Mouse (Mus musculus) heart, embryonic 11.5 days (tissue): Measurements from ENCODE around the gene Cd36. TPM values are rescaled to one million over a fixed set of nuclear protein-coding genes. Genes with fewer than 3 reads are reported as not detected.

Experiments used
- ATAC-seq: fragments of 200-750 bp; cut with Nextera tagmentation; replicated peaks from 2 replicates; pipeline ENCODE4 v1.8.0; 2017; ENCODE audit warnings: moderate library complexity; ENCODE audit not compliant: insufficient number of reproducible peaks, low FRiP score, low TSS enrichment
- H3K27ac ChIP-seq: fragments of 300-500 bp; sonication (generic); 2 replicates; pipeline ENCODE4 v1.5.1; 2014; ENCODE audit warnings: mild to moderate bottlenecking, low read depth, low read length
- H3K27me3 ChIP-seq: fragments of 300-500 bp; sonication (generic); 2 replicates; pipeline ENCODE4 v1.6.1; 2014; ENCODE audit warnings: mild to moderate bottlenecking, low read length, mixed read lengths; ENCODE audit not compliant: control insufficient read depth, insufficient read depth
- H3K36me3 ChIP-seq: fragments of 300-500 bp; sonication (generic); 2 replicates; pipeline ENCODE4 v1.6.1; 2014; ENCODE audit warnings: mild to moderate bottlenecking, low read length, moderate library complexity, mixed read lengths; ENCODE audit not compliant: control insufficient read depth, insufficient read depth
- H3K4me1 ChIP-seq: fragments of 300-500 bp; sonication (generic); 2 replicates; pipeline ENCODE4 v1.6.1; 2014; ENCODE audit warnings: low read length; ENCODE audit not compliant: control insufficient read depth, insufficient read depth
- H3K4me2 ChIP-seq: fragments of 300-500 bp; sonication (generic); 2 replicates; pipeline ENCODE4 v1.6.1; 2014; ENCODE audit warnings: mild to moderate bottlenecking, moderate library complexity
- H3K4me3 ChIP-seq: fragments of 300-500 bp; sonication (generic); 2 replicates; pipeline ENCODE4 v1.5.1; 2014; ENCODE audit warnings: low read depth, low read length
- H3K9ac ChIP-seq: fragments of 300-500 bp; sonication (generic); 2 replicates; pipeline ENCODE4 v1.6.1; 2014; ENCODE audit warnings: mild to moderate bottlenecking, low read depth, low read length, moderate library complexity
- H3K9me3 ChIP-seq: fragments of 300-500 bp; sonication (generic); replicated peaks from 2 replicates; pipeline ENCODE4 v1.6.1; 2016; ENCODE audit warnings: low read length; ENCODE audit not compliant: control insufficient read depth
- WGBS: fragments of 180-500 bp; shearing (Covaris S2); extraction: QIAGEN DNeasy Blood & Tissue Kit; methylation state at CpG from one replicate; pipeline ENCODE4 v1.1.7; 2014; ENCODE audit not compliant: insufficient replicate concordance; 5-methylcytosine and 5-hydroxymethylcytosine counted together
- polyA plus RNA-seq: library from polyadenylated mRNA; unstranded; fragments of >200 nt; fragmentation: Nextera tagmentation; extraction: Ambion mirVana; gene quantifications from 2 replicates; pipeline ENCODE4 v1.2.1, GENCODE M21; 2014

Cd36 gene
- polyA plus RNA-seq, 1 experiment from 2014 or later = 46.8 TPM

GRCm38 (mm10) chr5:17746520-17746919 is 142.1 kb downstream of the Cd36 start:
- no peaks in the 10 kb centered on the region for H3K4me1 ChIP-seq
- no peak overlapping the region for H3K9ac ChIP-seq
- H3K36me3 ChIP-seq = no peaks in the 10 kb centered on the region
- H3K4me3 ChIP-seq = no peak overlapping the region
- no peaks in the 10 kb centered on the region for H3K27me3 ChIP-seq
- H3K9me3 ChIP-seq = no peaks in the 10 kb centered on the region
- no peak overlapping the region for H3K4me2 ChIP-seq
- ATAC-seq = no peak
- H3K27ac ChIP-seq = no peak overlapping the region

GRCm38 (mm10) chr5:17739805-17740204 is 148.8 kb downstream of the Cd36 start:
- H3K4me1 ChIP-seq = no peaks in the 10 kb centered on the region
- no peak overlapping the region for H3K4me3 ChIP-seq
- no peak overlapping the region for H3K27ac ChIP-seq
- H3K27me3 ChIP-seq = no peaks in the 10 kb centered on the region
- no peak overlapping the region for H3K4me2 ChIP-seq
- 54% methylated on average over 3 of the region's 3 CpGs for WGBS
- no peaks in the 10 kb centered on the region for H3K36me3 ChIP-seq
- no peaks in the 10 kb centered on the region for H3K9me3 ChIP-seq
- no peak for ATAC-seq
- no peak overlapping the region for H3K9ac ChIP-seq

Other genes starting within 250 kb of the Cd36 start
- gene Gnat3, start 73.7 kb upstream of the Cd36 start, polyA plus RNA-seq = not detected in 2 replicates